Mouse (Mus musculus): ENCODE results near the gene St3gal4. TPM values are rescaled to one million over a fixed set of nuclear protein-coding genes. Genes with fewer than 3 reads are reported as not detected.

St3gal4 gene
- total RNA-seq, 2 experiments from 2014 or later, result 26.3 to 26.4 TPM

DNA sequence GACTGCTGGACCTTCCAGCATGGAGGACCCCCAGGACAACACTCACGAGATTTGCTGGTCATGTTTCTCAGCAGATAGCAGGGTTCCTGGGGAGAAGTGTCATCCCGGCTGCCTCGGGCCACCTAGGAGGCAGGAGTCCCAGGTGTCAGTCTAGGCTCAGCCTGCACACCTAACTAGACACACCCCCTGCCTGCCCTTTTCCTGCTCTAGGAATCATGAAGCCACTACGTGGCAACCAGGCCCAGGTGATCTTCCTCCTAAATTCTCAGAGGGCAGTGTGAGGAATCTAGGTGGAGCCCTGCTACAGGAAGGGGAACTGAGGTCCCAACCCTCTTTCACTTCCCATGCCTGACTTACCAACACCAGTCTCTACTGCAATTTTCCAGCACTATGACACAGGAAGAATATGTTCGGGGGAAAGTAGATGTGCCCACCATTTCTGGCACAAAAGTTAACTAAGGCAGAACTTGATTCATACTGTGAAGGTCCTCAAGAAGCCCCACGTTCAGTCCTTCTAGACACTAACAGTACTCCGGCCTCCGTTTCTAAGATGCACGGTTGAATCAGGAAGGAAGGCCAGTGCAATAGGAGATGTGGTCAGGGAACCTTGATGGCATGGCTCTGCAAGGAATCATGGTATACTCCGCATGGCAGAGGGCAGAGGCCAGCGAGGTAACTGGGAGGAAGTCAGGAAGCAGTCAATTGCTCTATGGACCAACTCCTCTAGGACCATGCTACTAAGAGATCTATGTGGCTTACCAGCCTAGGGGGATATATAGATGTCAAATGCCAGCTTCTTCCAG is 63.3 kb downstream of the St3gal4 start:
- peak in 1 of 2 experiments; percentile 2 for DNase-seq (ENCODE audit: low spot score in 2 of 2)
- intact Hi-C loops (cut with DNase I), result no loop called here

DNA sequence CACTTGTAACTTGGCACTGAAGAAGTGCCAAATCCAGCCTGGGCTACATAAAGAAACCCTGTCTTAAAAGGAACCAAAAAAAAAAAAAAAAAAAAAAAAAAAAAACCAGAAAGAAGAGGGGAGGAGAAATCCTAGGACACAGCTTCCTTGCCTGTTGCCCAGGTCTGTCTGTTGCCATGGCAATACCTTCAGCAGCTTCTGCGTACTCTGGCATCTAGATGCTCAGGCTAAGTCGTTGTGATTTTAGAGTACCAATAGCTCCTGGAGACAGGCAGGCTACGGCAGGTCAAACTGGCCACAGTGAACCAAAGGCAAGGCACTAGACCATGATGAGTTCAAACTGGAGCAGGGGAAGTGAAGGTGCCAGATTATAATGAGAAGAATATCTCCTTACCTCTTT is 65.4 kb downstream of the St3gal4 start:
- intact Hi-C loops (cut with DNase I), result no loop called here
- peak in 1 of 2 experiments; percentile 2 for DNase-seq (ENCODE audit: low spot score in 2 of 2)

DNA sequence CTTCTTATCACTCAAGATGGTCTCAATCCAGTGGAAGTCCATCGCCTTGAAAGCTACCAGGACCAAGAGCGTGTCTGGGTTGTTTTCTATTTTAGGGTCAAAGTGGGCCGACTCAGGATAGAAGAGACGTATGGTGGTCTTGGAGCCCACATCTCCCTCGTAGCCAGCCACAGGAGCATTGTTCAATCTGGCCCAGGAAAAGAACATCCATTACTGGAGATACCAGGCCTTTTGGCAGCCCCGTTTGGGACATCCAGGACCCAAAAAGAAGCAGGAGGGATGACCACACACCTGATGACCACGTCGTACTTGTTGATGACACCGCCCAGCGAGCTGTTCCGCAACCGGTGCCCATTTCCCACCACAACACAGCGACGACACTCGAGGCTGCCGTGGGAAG is 66.0 kb downstream of the St3gal4 start:
- intact Hi-C loops (cut with DNase I), result no loop called here
- peak in 1 of 2 experiments; percentile 2 for DNase-seq (ENCODE audit: low spot score in 2 of 2)

DNA sequence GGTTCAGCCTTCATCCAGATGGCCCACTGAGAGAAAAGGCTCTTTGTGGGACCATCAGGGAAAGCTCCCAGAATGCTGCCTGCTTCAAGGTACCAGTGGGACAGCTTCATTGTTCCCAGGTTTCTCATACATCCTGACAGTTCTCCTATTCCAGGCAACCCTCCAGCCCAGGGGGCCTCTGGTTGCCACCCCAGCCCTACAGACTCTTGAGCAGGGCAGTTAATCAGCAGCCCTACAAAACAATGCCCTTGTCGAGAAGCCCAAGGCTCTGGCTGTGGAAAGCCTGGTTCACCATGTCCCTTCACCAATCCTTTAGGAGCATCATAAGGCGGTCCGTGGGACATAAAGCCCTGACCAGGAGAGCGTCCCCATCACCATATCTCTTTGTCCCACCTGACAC is 66.4 kb downstream of the St3gal4 start:
- intact Hi-C loops (cut with DNase I), result no loop called here
- peak in 1 of 2 experiments; percentile 1 for DNase-seq (ENCODE audit: low spot score in 2 of 2)

DNA sequence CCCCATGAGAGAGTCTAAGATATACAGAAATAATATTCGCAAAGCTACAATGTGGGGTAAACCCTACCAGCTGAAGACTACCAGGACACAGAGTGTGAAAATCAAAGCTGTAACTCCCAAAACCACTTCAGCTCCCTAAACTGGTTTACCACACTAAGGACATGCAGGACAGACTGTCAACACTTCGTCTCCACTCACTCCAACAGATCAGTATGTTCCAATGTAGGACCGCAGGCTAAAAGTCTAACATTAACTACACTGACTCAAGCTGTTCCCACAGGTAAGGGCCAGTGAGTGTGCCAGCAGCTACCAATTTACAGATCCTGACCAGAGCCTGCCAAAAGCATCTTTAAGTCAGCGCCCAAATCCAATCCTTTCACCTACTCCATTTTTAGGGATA is 67.4 kb downstream of the St3gal4 start:
- intact Hi-C loops (cut with DNase I), result no loop called here
- no peak for DNase-seq (ENCODE audit: low spot score in 2 of 2)

DNA sequence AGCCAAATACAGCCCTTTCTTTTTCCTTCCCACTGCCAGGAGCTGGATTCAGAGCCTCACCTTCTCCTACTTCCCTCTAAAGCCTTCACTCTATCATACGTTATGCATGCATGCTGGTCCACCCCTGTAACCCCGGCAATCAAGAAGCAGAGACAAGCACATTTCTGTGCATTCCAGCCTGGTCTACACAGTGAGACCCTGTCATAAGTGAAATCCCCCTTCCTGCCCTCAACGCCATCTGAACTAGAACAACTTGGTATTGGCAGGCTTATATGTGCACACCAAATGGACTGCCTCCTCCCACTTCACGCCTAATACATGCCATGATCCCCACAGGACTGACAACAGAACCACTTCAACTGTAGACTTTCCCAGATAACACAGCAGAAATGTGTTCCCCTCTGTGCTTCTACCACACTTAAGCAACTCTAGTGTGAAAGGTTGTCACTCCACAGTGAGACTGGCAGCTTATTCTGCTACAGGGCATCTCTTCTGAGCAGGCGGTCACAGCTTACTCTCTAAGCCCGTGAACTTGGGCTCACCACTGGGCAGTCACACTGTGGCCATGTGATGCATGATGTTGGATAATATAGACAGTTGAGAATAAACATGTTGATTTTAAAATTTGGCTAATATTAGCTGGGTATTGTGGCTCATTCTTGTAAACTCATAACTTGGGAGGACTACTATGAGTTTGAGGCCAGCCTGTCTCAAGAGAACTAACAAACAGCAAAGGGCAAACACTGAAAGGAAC is 68.2 kb downstream of the St3gal4 start:
- intact Hi-C loops (cut with DNase I), result no loop called here
- DNase-seq (ENCODE audit: low spot score in 2 of 2), result peak in 1 of 2 experiments; percentile 1

DNA sequence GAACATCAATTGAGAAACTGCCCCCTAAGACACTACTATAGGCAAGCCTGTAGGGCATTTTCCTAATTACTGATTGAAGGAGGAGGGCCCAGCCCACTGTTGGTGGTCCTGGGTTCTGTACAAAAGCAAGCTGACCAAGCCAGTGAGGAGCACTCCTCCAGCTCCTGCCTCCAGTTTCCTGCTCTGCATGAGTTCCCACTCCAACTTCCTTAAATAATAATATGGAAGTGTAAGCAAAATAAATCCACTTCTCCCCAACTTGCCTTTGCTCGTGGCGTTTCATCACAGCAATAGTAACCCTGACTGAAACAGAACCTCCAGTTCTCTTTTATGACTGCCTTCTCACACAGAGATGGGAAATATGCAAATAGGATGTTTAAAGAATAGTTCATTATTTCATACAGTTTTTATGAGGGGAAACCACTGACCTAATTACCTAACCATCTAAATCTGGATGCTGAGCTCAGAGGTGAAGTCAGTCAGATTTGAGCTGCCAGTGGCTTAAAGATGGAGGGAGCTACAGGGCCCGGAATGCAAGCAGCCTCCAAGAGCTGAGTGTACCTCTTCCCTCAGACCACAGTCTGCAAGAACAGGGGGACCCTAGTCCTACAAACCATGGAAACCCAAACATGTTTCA is 69.1 kb downstream of the St3gal4 start:
- DNase-seq (ENCODE audit: low spot score in 2 of 2), result no peak
- intact Hi-C loops (cut with DNase I), result no loop called here

DNA sequence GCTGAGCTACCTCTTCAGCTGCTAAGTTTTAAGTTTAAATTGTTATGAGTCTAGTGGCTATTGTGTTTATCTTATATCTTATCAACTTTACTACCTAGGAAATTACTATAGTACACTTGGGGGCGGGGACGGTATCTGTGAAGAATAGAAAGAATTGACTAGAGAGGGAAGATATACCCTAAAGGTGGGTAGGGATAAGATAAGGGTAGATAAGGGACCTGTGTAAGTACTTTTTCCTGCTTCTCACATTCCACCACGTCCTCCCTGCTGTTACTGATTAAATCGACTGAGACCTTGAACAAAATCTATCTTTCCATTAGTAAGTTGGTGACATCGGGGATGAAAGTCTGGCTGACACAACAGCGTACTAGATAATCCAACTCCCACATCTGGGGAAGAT is 70.6 kb downstream of the St3gal4 start:
- peak in 1 of 2 experiments; percentile 1 for DNase-seq (ENCODE audit: low spot score in 2 of 2)
- intact Hi-C loops (cut with DNase I), result no loop called here

DNA sequence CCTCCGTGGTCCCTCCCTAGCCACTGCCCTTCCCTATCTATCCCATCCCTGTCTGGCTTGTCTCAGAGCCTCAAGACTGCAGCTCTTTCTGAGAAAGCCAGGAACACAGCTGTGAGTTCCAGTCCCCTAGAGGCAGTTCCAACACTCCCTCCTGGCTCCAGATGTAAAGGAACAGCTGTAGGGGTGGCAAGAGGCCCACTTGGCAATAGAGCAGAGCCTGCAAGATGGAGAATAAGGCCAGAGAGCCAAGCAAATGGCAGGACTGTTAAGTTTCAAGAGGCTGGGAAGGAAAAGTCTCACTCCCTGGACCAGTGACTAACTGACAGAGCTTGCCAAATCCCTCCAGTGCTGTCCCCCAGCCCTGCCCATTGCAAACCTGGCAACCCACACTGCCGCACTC is 73.3 kb downstream of the St3gal4 start:
- intact Hi-C loops (cut with DNase I), result no loop called here
- peak in 1 of 2 experiments; percentile 5 for DNase-seq (ENCODE audit: low spot score in 2 of 2)

DNA sequence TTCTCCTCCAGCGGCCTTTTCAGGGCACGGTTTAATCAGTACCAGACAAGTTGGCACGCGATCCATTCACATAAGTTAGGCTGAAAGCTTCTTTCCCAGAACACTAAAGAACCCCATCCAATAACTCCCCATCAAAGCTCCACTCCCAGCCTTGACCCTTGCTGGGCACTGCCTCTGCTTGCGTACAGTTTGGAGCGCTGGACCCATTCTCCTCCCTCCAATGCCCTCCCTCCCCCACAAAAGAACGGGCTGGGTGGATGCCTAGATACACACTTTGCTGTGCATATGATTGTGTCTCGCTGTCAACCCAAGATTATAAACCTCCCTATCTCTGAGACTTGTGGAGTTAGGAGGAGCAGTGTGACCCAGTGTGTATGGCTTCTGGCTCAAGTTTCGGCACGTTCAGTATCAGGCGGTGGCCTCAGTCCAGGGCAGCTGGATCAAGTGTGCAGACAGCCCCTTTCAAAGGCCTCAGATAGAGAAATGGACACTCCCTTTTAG is 74.0 kb downstream of the St3gal4 start:
- intact Hi-C loops (cut with DNase I), result no loop called here

DNA sequence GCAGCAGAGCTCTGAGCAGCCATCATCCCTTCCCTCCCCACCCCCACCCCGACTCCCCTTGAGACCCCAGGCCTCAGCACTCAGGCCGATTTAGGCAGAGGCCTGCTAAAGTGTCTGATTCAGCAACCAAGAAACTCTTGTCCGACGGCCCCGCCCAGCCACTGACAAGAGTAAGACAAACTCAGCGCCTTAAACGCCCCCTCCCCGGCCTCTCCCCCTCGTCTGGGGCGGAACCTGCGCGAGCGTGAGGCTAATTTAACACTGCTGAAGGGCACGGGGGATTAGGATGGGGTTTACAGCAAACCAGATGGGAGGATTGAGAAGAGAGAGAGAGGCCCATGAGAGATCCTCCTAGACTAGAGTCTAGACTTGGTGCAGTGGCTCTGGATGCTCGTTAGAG is 74.6 kb downstream of the St3gal4 start:
- intact Hi-C loops (cut with DNase I), result loop anchor here (5.0 kb wide), 1 partner anchor 68 kb away; no protein-coding TSS in a partner anchor

More for the DNA sequence above, 74.0 kb downstream of the St3gal4 start:
- peak in 1 of 2 experiments; percentile 3 for DNase-seq (ENCODE audit: low spot score in 2 of 2)

DNA sequence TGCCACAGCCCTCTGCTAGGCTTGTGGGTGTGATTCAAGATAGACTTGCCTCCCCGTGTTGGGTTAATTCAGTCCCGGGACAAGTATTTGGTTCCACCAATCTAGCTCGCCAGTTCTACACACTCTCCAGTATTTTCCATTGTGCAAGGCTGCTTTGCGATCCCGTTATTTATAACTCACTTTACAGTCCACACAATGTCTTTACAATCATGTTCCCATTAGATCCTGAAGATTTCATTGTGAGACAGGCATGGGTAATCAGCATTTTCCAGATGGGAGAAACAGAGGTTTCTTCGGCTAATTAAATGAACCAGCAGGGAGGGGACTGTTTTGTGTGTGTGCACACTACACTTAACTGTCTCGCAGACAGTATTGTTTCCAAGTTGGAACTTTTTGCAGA is 75.4 kb downstream of the St3gal4 start:
- intact Hi-C loops (cut with DNase I), result loop anchor here (5.0 kb wide), 1 partner anchor 69 kb away; no protein-coding TSS in a partner anchor
- peak in 1 of 2 experiments; percentile 0 for DNase-seq (ENCODE audit: low spot score in 2 of 2)

More for the DNA sequence above, 74.6 kb downstream of the St3gal4 start:
- peak in 1 of 2 experiments; percentile 2 for DNase-seq (ENCODE audit: low spot score in 2 of 2)

DNA sequence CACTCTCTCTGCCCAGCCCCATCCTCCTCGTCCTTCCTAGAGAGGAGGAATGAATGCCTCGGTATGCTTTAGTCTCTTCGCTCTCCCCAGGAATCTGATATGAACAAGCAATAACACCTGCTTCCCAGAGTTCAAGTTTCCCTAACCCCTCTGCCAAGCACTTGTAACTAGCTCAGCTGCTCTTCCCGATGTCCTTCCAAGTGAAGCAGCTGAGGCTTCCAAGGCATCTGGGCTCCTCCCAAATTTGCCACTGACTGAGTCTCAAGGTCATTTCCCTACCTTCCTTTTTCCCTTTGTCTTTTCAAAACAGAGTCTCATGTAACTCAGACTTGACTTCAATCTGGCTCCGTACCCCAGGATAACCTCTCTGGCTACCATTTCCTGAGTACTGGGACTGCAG is 77.6 kb downstream of the St3gal4 start:
- no peak for DNase-seq (ENCODE audit: low spot score in 2 of 2)
- intact Hi-C loops (cut with DNase I), result loop anchor here (5.0 kb wide), 1 partner anchor 71 kb away; no protein-coding TSS in a partner anchor

DNA sequence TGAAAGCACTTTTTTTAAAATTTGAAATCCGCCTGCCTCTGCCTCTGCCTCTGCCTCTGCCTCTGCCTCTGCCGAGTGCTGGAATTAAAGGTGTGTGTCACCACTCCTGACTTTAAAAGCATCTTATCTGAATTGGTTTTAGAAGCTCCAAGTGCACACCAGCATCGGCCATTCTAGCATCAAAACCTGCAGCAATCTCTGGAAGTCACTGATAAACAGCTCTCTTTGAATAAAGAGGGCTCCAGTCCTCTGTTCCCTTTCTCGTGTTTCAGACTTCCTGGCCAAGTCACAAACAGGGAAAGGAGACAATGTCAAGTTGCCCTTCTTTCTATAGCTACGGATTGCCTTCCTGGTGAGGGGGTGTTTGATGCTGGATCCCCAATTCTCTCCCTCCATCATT is 79.2 kb downstream of the St3gal4 start:
- DNase-seq (ENCODE audit: low spot score in 2 of 2), result no peak
- intact Hi-C loops (cut with DNase I), result loop anchor here (5.0 kb wide), 1 partner anchor 72 kb away; no protein-coding TSS in a partner anchor

DNA sequence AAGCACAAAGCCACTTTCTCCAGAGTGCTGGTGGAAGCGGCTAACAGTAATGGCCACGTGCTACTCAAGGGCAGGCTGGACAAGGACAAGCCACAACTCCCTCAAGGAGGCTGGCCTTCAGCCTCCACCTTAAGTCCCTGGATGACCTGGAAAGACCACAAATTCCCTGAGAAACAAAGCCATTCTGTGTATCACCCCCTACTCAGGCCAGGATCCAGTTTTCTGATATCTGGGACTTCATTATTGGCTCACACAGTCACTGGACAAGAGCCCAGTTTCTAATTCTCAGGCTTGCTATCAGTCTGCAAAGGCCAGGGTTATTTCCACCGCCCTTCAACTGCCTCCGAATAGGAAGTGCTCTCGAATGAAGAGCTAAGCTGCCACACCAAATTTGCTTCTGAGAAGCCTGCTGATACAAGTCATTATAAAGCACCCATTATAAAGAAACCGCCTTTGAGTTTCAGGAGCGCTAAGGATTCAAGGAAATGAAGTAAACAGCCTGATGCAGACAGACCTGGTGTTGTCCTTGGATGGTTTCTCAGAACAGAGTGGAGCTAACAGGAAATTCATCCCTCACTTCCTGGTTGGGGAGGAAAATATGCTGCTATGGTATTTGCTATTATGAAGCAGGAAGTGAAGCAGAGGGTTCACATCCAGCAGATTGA is 80.0 kb downstream of the St3gal4 start:
- no peak for DNase-seq (ENCODE audit: low spot score in 2 of 2)
- intact Hi-C loops (cut with DNase I), result no loop called here

DNA sequence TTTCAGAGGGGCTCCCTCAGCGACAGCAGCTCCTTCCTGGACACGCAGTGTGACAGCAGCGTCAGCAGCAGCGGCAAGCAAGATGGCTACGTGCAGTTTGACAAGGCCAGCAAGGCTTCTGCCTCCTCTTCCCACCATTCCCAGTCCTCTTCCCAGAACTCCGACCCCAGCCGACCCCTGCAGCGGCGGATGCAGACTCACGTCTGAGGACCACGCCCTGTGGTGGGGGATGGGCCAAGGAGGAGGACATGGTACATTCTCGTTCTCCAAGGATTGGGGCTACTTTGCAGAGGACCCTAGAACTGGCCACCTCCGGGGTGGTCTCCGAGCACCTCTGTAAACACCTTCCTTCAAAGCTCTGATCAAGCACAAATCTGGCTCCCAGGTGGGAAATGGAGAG is 84.0 kb downstream of the St3gal4 start:
- intact Hi-C loops (cut with DNase I), result no loop called here
- DNase-seq (ENCODE audit: low spot score in 2 of 2), result no peak

DNA sequence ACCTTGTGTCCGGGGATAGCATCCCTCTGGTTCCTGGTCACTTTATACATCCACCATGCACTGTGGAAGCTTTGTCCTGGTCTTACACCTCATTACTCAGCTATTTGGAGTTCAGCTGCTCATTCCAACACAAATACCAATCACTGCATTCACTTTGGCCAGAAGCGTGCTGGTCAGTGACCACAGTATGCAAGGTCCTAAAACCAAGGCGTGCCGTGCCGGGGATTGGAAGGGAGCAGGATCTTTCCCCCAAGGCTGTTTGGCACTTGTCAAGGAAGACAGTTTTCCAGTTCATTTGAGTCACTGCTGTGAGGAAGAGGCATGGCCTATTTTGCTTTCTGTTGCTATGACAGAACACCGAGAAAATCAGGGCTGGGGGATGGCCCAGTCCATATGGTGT is 86.6 kb downstream of the St3gal4 start:
- intact Hi-C loops (cut with DNase I), result no loop called here

DNA sequence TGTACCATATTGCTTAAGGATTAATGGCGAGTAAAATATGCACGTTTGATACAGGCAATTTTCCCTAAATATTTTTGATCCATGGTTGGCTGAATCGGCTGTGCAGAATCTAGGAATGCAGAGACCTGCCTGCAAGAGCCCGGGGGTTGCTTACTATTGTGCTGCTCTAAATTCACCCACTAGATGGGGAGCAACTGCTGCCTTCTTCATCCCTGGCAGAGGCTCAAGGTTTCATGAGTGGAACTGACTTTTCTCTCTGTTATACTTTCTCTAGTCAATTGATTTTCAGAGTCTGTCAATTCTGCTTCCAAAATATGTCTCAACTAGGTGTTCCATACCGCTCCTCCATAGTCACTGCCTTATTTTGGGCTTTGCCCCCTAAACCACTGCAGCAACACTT is 88.2 kb downstream of the St3gal4 start:
- intact Hi-C loops (cut with DNase I), result loop anchor here (2.0 kb wide), 1 partner anchor 136 kb away; no protein-coding TSS in a partner anchor
- DNase-seq (ENCODE audit: low spot score in 2 of 2), result no peak

More for the DNA sequence above, 86.6 kb downstream of the St3gal4 start:
- no peak for DNase-seq (ENCODE audit: low spot score in 2 of 2)

DNA sequence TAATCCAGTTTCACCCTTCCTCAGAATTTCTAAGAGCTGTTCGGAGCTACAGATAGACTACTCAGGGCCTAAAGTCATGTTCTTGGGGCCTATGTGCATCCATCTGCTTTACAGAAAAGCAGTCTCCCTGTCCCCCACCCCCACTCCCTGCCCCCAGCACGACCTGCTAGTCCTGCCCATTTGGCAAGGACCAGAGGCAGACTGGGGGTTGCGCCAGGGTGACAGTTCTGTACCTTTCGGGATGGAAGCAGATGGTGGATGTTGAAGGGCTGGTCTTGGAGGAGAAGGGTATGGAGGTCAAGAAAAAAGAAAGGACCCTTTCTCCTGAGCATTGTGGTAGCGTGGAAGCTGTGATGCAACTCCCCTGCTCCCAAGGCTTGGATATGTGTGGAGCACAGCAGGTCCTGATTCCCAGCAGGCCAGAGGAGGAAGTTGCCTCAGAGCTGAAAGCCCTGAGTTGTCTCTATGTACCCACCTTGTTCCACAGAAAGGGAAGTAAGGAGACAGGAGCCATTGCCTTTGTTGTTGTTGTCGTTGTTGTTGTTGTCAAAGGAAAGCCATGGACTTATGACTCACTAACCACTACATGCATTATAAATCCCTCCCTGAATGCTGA is 91.6 kb downstream of the St3gal4 start:
- intact Hi-C loops (cut with DNase I), result loop anchor here (10.0 kb wide), 1 partner anchor 1763 kb away; no protein-coding TSS in a partner anchor
- no peak for DNase-seq (ENCODE audit: low spot score in 2 of 2)

Measured in left cerebral cortex, postnatal 36 days (tissue).